Comparison of ENCODE assay signal across 11 mouse cellular contexts in genomic region chr9:98428783-98429182, GRCm38 (mm10). TPM values are rescaled to one million over a fixed set of nuclear protein-coding genes. Genes with fewer than 3 reads are reported as not detected.
DNase-seq lines count a peak whose midpoint lies in the region; ATAC-seq and TF ChIP-seq lines count a peak whose summit lies in the region.
"Had no signal": no experiment of that assay in that cellular context is flagged by ENCODE, and none has a peak within 500 bp of the region (broad histone marks: within the 10 kb centered on the region; RNA-seq: fewer than 3 reads in every experiment).

No protein-coding gene starts in this region.

- no peak for DNase-seq in forebrain, postnatal 0 days
- DNase-seq in embryonic facial prominence, embryonic 10.5 days (ENCODE audit: low spot score), result no peak
- peak; percentile 77 for DNase-seq in heart, postnatal 25 days (ENCODE audit: low spot score)
- peak; percentile 89 for DNase-seq in lung, postnatal 0 days (ENCODE audit: low spot score)
- DNase-seq in frontal cortex, postnatal 14 days (ENCODE audit: low spot score in 2 of 2), result no peak
- DNase-seq in midbrain, embryonic 10.5 days (ENCODE audit: low spot score), result no peak
- DNase-seq in left cerebral cortex, postnatal 4 days, result no peak
- DNase-seq: adrenal gland, postnatal 14 days had no signal

- no peaks in the 10 kb centered on the region for H3K9me3 ChIP-seq in forebrain, embryonic 12.5 days
- no peaks in the 10 kb centered on the region for H3K9me3 ChIP-seq in forebrain, postnatal 0 days (ENCODE audit: low read length)
- H3K9me3 ChIP-seq in embryonic facial prominence, embryonic 10.5 days, result no peaks in the 10 kb centered on the region
- H3K9me3 ChIP-seq in lung, postnatal 0 days (ENCODE audit: low read length), result no peaks in the 10 kb centered on the region
- H3K9me3 ChIP-seq in midbrain, embryonic 10.5 days (replicated peaks), result no peaks in the 10 kb centered on the region
- H3K9me3 ChIP-seq: midbrain, embryonic 12.5 days had no signal

- H3K9ac ChIP-seq in forebrain, embryonic 12.5 days, result no peak overlapping the region
- no peak overlapping the region for H3K9ac ChIP-seq in forebrain, postnatal 0 days
- H3K9ac ChIP-seq in lung, postnatal 0 days (replicated peaks; ENCODE audit: low read depth), result no peak overlapping the region
- H3K9ac ChIP-seq: midbrain, embryonic 12.5 days had no signal

- no peak for TF ChIP-seq CTCF in forebrain, postnatal 0 days (IDR thresholded peaks at IDR 0.05; ENCODE audit: low read depth)
- no peak for TF ChIP-seq CTCF in lung, postnatal 0 days (IDR thresholded peaks at IDR 0.05)

- no peak overlapping the region for H3K4me3 ChIP-seq in forebrain, embryonic 12.5 days (replicated peaks)
- H3K4me3 ChIP-seq in forebrain, postnatal 0 days (ENCODE audit: low read depth, low read length), result no peak overlapping the region
- no peak overlapping the region for H3K4me3 ChIP-seq in embryonic facial prominence, embryonic 10.5 days
- no peak overlapping the region for H3K4me3 ChIP-seq in lung, postnatal 0 days (ENCODE audit: low read depth, low read length)
- H3K4me3 ChIP-seq in midbrain, embryonic 10.5 days, result no peak overlapping the region
- H3K4me3 ChIP-seq: midbrain, embryonic 12.5 days had no signal

- 72% methylated on average over 8 of the region's 8 CpGs for WGBS in forebrain, embryonic 12.5 days
- 55% methylated on average over 8 of the region's 8 CpGs for WGBS in forebrain, postnatal 0 days
- 73% methylated on average over 8 of the region's 8 CpGs for WGBS in embryonic facial prominence, embryonic 10.5 days
- WGBS in lung, postnatal 0 days, result 46% methylated on average over 8 of the region's 8 CpGs
- WGBS in midbrain, embryonic 10.5 days, result 76% methylated on average over 8 of the region's 8 CpGs

- H3K27ac ChIP-seq in forebrain, embryonic 12.5 days, result no peak overlapping the region
- H3K27ac ChIP-seq in forebrain, postnatal 0 days (ENCODE audit: low read depth, low read length), result no peak overlapping the region
- peak overlapping the region; percentile 19; the same call in 1 of the 2 replicates for H3K27ac ChIP-seq in embryonic facial prominence, embryonic 10.5 days (replicated peaks)
- peak overlapping the region; percentile 72 for H3K27ac ChIP-seq in lung, postnatal 0 days (ENCODE audit: low read length)
- H3K27ac ChIP-seq in midbrain, embryonic 10.5 days (replicated peaks), result no peak overlapping the region
- H3K27ac ChIP-seq: midbrain, embryonic 12.5 days had no signal

- H3K4me1 ChIP-seq in forebrain, embryonic 12.5 days, result peaks cover 53% of the 10 kb centered on the region
- H3K4me1 ChIP-seq in forebrain, postnatal 0 days (ENCODE audit: insufficient read depth), result peaks cover 19% of the 10 kb centered on the region; the same call in 1 of the 2 replicates
- H3K4me1 ChIP-seq in embryonic facial prominence, embryonic 10.5 days, result peaks cover 81% of the 10 kb centered on the region
- peaks cover 13% of the 10 kb centered on the region for H3K4me1 ChIP-seq in lung, postnatal 0 days (ENCODE audit: insufficient read depth, low read depth, low read length)
- H3K4me1 ChIP-seq in midbrain, embryonic 10.5 days, result peaks cover 74% of the 10 kb centered on the region

- H3K27me3 ChIP-seq in forebrain, embryonic 12.5 days, result peaks cover 65% of the 10 kb centered on the region
- peaks cover 4% of the 10 kb centered on the region; the same call in 1 of the 2 replicates for H3K27me3 ChIP-seq in forebrain, postnatal 0 days (ENCODE audit: insufficient read depth, low read length)
- H3K27me3 ChIP-seq in embryonic facial prominence, embryonic 10.5 days (replicated peaks; ENCODE audit: low read depth, poor library complexity, severe bottlenecking), result peaks cover 53% of the 10 kb centered on the region
- H3K27me3 ChIP-seq in lung, postnatal 0 days (replicated peaks; ENCODE audit: insufficient read depth, low read length), result no peaks in the 10 kb centered on the region
- H3K27me3 ChIP-seq in midbrain, embryonic 10.5 days (ENCODE audit: low read depth, poor library complexity, severe bottlenecking), result peaks cover 80% of the 10 kb centered on the region

- no peak for ATAC-seq in forebrain, embryonic 12.5 days (ENCODE audit: low FRiP score)
- ATAC-seq in forebrain, postnatal 0 days, result no peak
- peak; percentile 65 for ATAC-seq in lung, postnatal 0 days

- TF ChIP-seq EP300 in lung, postnatal 0 days (IDR thresholded peaks at IDR 0.05), result peak; percentile 59

- H3K4me2 ChIP-seq in forebrain, embryonic 12.5 days, result 0 out of 2 replicates have a peak overlapping the region, but pooled peaks have one; percentile 10
- H3K4me2 ChIP-seq in forebrain, postnatal 0 days (ENCODE audit: low read depth), result no peak overlapping the region
- H3K4me2 ChIP-seq in lung, postnatal 0 days (replicated peaks; ENCODE audit: low read depth, low read length), result 0 out of 2 replicates have a peak overlapping the region, but pooled peaks have one; percentile 6
- H3K4me2 ChIP-seq: midbrain, embryonic 12.5 days had no signal

- H3K36me3 ChIP-seq in forebrain, embryonic 12.5 days (replicated peaks), result no peaks in the 10 kb centered on the region
- no peaks in the 10 kb centered on the region for H3K36me3 ChIP-seq in forebrain, postnatal 0 days (ENCODE audit: insufficient read depth)
- H3K36me3 ChIP-seq in embryonic facial prominence, embryonic 10.5 days (replicated peaks), result peaks cover 25% of the 10 kb centered on the region
- H3K36me3 ChIP-seq in lung, postnatal 0 days (ENCODE audit: insufficient read depth, low read length), result no peaks in the 10 kb centered on the region
- H3K36me3 ChIP-seq in midbrain, embryonic 10.5 days, result no peaks in the 10 kb centered on the region
- H3K36me3 ChIP-seq: midbrain, embryonic 12.5 days had no signal

- intact Hi-C loops in heart, postnatal 25 days (cut with DNase I), result no loop called here
- intact Hi-C loops in left cerebral cortex, postnatal 4 days (cut with DNase I), result no loop called here

RNA-seq across cellular contexts. Expression of gene Rbp1, which starts 6.0 kb away (rescaled TPM):
- polyA plus RNA-seq in forebrain, embryonic 12.5 days (2016; fragmentation: Nextera tagmentation; extraction: Ambion mirVana), result 42.9 and 50.9 TPM in 2 replicates
- total RNA-seq in forebrain, postnatal 0 days (2014; rRNA removed), result 12.4 and 12.9 TPM in 2 replicates
- polyA plus RNA-seq in forebrain, postnatal 0 days (2015; fragmentation: Nextera tagmentation; extraction: Ambion mirVana), result 32.1 and 41.6 TPM in 2 replicates
- polyA plus RNA-seq in embryonic facial prominence, embryonic 10.5 days (2016; fragmentation: Nextera tagmentation; extraction: Ambion mirVana), result 54.4 and 63.0 TPM in 2 replicates
- 1 to 10 TPM; 7.4 to 7.6 TPM for total RNA-seq in heart, postnatal 25 days (2021)
- 67.5 and 72.6 TPM in 2 replicates for polyA plus RNA-seq in lung, postnatal 0 days (2015; fragmentation: Nextera tagmentation; extraction: Ambion mirVana)
- 25.5 and 29.8 TPM in 2 replicates for polyA plus RNA-seq in midbrain, embryonic 10.5 days (2016; fragmentation: Nextera tagmentation; extraction: Ambion mirVana)
- 1 to 10 TPM; 9.1 to 9.6 TPM for total RNA-seq in left cerebral cortex, postnatal 4 days (2021)

RNA-seq across cellular contexts. Expression of gene Rbp2, which starts 57.1 kb away (rescaled TPM):
- polyA plus RNA-seq in forebrain, embryonic 12.5 days (2016; fragmentation: Nextera tagmentation; extraction: Ambion mirVana), result not detected in 2 replicates
- total RNA-seq in forebrain, postnatal 0 days (2014; rRNA removed), result 0.76 TPM in 1 of 2 replicates, not detected in the other
- 0.48 and 0.67 TPM in 2 replicates for polyA plus RNA-seq in forebrain, postnatal 0 days (2015; fragmentation: Nextera tagmentation; extraction: Ambion mirVana)
- 0.44 and 0.65 TPM in 2 replicates for polyA plus RNA-seq in embryonic facial prominence, embryonic 10.5 days (2016; fragmentation: Nextera tagmentation; extraction: Ambion mirVana)
- total RNA-seq in heart, postnatal 25 days (2021), result under 1 TPM in 1 of 2 experiments, not detected in 1; 0.39 TPM
- 2.5 and 3.8 TPM in 2 replicates for polyA plus RNA-seq in lung, postnatal 0 days (2015; fragmentation: Nextera tagmentation; extraction: Ambion mirVana)
- 0.50 and 1.1 TPM in 2 replicates for polyA plus RNA-seq in midbrain, embryonic 10.5 days (2016; fragmentation: Nextera tagmentation; extraction: Ambion mirVana)
- not detected for total RNA-seq in left cerebral cortex, postnatal 4 days (2021)
- total RNA-seq: adrenal gland, postnatal 14 days; gastrocnemius, adult 8-10 months had no signal

Comparison
In these comparisons a context has a peak if more than half of its experiments do, and no peak if none do; other contexts are left out.
1. H3K27ac ChIP-seq: peak in embryonic facial prominence, embryonic 10.5 days (single experiment) and lung, postnatal 0 days (single experiment); none in forebrain, embryonic 12.5 days (single experiment), forebrain, postnatal 0 days (single experiment) and midbrain, embryonic 10.5 days (single experiment).
2. DNase-seq: peak in heart, postnatal 25 days (single experiment) and lung, postnatal 0 days (single experiment); none in forebrain, postnatal 0 days (single experiment), embryonic facial prominence, embryonic 10.5 days (single experiment), frontal cortex, postnatal 14 days (0 of 2), midbrain, embryonic 10.5 days (single experiment) and left cerebral cortex, postnatal 4 days (single experiment).